Mouse (Mus musculus) urinary bladder, postnatal 10 days (tissue): ENCODE measurements around the gene 4930523C07Rik.

Source experiments
- DNase-seq: peaks from one replicate; pipeline ENCODE4 v3.0.0; 2022; ENCODE audit warnings: low spot score

The 4930523C07Rik gene

GRCm38 (mm10) chr1:160099659-160100302 is 55.6 kb downstream of the 4930523C07Rik start:
- no peak for DNase-seq

GRCm38 (mm10) chr1:160100996-160101395 is 56.8 kb downstream of the 4930523C07Rik start:
- no peak for DNase-seq

- no peak for DNase-seq
Observed at GRCm38 (mm10) chr1:160105426-160105825, 61.2 kb downstream of the 4930523C07Rik start.

GRCm38 (mm10) chr1:160108604-160109003 is 64.4 kb downstream of the 4930523C07Rik start:
- DNase-seq = no peak

GRCm38 (mm10) chr1:160123957-160124356 is 79.8 kb downstream of the 4930523C07Rik start:
- no peak for DNase-seq
